8 mouse cellular contexts compared by ENCODE assay signal in genomic region chr9:68654039-68654332, GRCm38 (mm10). TPM values are rescaled to one million over a fixed set of nuclear protein-coding genes. Genes with fewer than 3 reads are reported as not detected.
DNase-seq lines count a peak whose midpoint lies in the region; ATAC-seq and TF ChIP-seq lines count a peak whose summit lies in the region.

No protein-coding gene starts in this region.

- peak overlapping the region; percentile 97 for H3K4me2 ChIP-seq in embryonic facial prominence, embryonic 13.5 days
- peak overlapping the region; percentile 96 for H3K4me2 ChIP-seq in hindbrain, embryonic 16.5 days (ENCODE audit: low read length)
- peak overlapping the region; percentile 96 for H3K4me2 ChIP-seq in midbrain, embryonic 15.5 days

- H3K27me3 ChIP-seq in embryonic facial prominence, embryonic 13.5 days = no peaks in the 10 kb centered on the region
- H3K27me3 ChIP-seq in hindbrain, embryonic 16.5 days (replicated peaks; ENCODE audit: control insufficient read depth, insufficient read depth, low read length) = no peaks in the 10 kb centered on the region
- no peaks in the 10 kb centered on the region for H3K27me3 ChIP-seq in midbrain, embryonic 15.5 days (replicated peaks)
- no peaks in the 10 kb centered on the region; the same call in 1 of the 2 replicates for H3K27me3 ChIP-seq in thymus, adult 2 months (ENCODE audit: control insufficient read depth, insufficient read depth, low read length)

- peak overlapping the region; percentile 84 for H3K4me3 ChIP-seq in layer of hippocampus, adult 2 months
- peak overlapping the region; percentile 83 for H3K4me3 ChIP-seq in embryonic facial prominence, embryonic 13.5 days
- peak overlapping the region; percentile 89 for H3K4me3 ChIP-seq in hindbrain, embryonic 16.5 days (ENCODE audit: low read length)
- H3K4me3 ChIP-seq in midbrain, embryonic 15.5 days = peak overlapping the region; percentile 73
- H3K4me3 ChIP-seq in thymus, adult 2 months (ENCODE audit: control insufficient read depth, insufficient read depth, low read length) = no peak overlapping the region

- no peaks in the 10 kb centered on the region for H3K9me3 ChIP-seq in embryonic facial prominence, embryonic 13.5 days
- H3K9me3 ChIP-seq in hindbrain, embryonic 16.5 days (ENCODE audit: control insufficient read depth, low read length) = no peaks in the 10 kb centered on the region
- H3K9me3 ChIP-seq in midbrain, embryonic 15.5 days = no peaks in the 10 kb centered on the region

- ATAC-seq in embryonic facial prominence, embryonic 13.5 days (ENCODE audit: insufficient number of reproducible peaks, insufficient read depth, low FRiP score, low TSS enrichment, low read depth) = no peak
- ATAC-seq in hindbrain, embryonic 16.5 days = peak; percentile 31; the same call in 1 of the 2 replicates
- peak; percentile 55 for ATAC-seq in midbrain, embryonic 15.5 days (replicated peaks)

- TF ChIP-seq POLR2A in thymus, adult 2 months (IDR thresholded peaks at IDR 0.05; ENCODE audit: control insufficient read depth, extremely low read depth, insufficient read depth, low read length, poor library complexity) = no peak

- DNase-seq in layer of hippocampus, adult 2 months (ENCODE audit: low spot score in 2 of 2) = no peak
- no peak for DNase-seq in layer of hippocampus, adult 9-11 months
- no peak for DNase-seq in thymus, adult 2 months
- DNase-seq in spleen, postnatal 36 days (ENCODE audit: low spot score in 2 of 2) = no peak
- no peak for DNase-seq in right cerebral cortex, postnatal 36 days (ENCODE audit: low spot score in 2 of 2)

- WGBS in embryonic facial prominence, embryonic 13.5 days = under 1% methylated on average over 22 of the region's 28 CpGs
- WGBS in hindbrain, embryonic 16.5 days = 0% methylated on average over 7 of the region's 28 CpGs
- under 1% methylated on average over 28 of the region's 28 CpGs for WGBS in midbrain, embryonic 15.5 days
- 2% methylated on average over 28 of the region's 28 CpGs for WGBS in thymus, adult 2 months

- TF ChIP-seq CTCF in layer of hippocampus, adult 2 months (conservative IDR thresholded peaks at IDR 0.05) = no peak
- no peak for TF ChIP-seq CTCF in thymus, adult 2 months (IDR thresholded peaks at IDR 0.05; ENCODE audit: borderline replicate concordance, control insufficient read depth, extremely low read depth, insufficient read depth, low read length, poor library complexity)

- peak overlapping the region; percentile 86 for H3K9ac ChIP-seq in embryonic facial prominence, embryonic 13.5 days
- peak overlapping the region; percentile 92 for H3K9ac ChIP-seq in hindbrain, embryonic 16.5 days (ENCODE audit: low read depth, low read length)
- peak overlapping the region; percentile 68 for H3K9ac ChIP-seq in midbrain, embryonic 15.5 days

- H3K4me1 ChIP-seq in embryonic facial prominence, embryonic 13.5 days = peaks cover 29% of the 10 kb centered on the region
- H3K4me1 ChIP-seq in hindbrain, embryonic 16.5 days (ENCODE audit: control insufficient read depth, insufficient read depth, low read depth, low read length) = peaks cover 10% of the 10 kb centered on the region
- peaks cover 32% of the 10 kb centered on the region for H3K4me1 ChIP-seq in midbrain, embryonic 15.5 days
- no peaks in the 10 kb centered on the region for H3K4me1 ChIP-seq in thymus, adult 2 months (replicated peaks; ENCODE audit: control insufficient read depth, insufficient read depth, low read length)

- H3K27ac ChIP-seq in layer of hippocampus, adult 2 months = peak overlapping the region; percentile 92
- peak overlapping the region; percentile 97 for H3K27ac ChIP-seq in embryonic facial prominence, embryonic 13.5 days
- peak overlapping the region; percentile 98 for H3K27ac ChIP-seq in hindbrain, embryonic 16.5 days (ENCODE audit: low read depth, low read length)
- H3K27ac ChIP-seq in midbrain, embryonic 15.5 days = peak overlapping the region; percentile 96
- H3K27ac ChIP-seq in thymus, adult 2 months (ENCODE audit: control insufficient read depth, insufficient read depth, low read length) = no peak overlapping the region

- H3K36me3 ChIP-seq in embryonic facial prominence, embryonic 13.5 days = no peaks in the 10 kb centered on the region
- no peaks in the 10 kb centered on the region for H3K36me3 ChIP-seq in hindbrain, embryonic 16.5 days (ENCODE audit: control insufficient read depth, insufficient read depth, low read length)
- H3K36me3 ChIP-seq in midbrain, embryonic 15.5 days (replicated peaks) = no peaks in the 10 kb centered on the region
- no peaks in the 10 kb centered on the region for H3K36me3 ChIP-seq in thymus, adult 2 months (ENCODE audit: control insufficient read depth, insufficient read depth, low read length)

RNA-seq across cellular contexts. Expression of gene Rora, which starts 0.4 kb away (rescaled TPM):
- total RNA-seq in layer of hippocampus, adult 2 months (2021) = 10 to 100 TPM; 32.0 to 35.6 TPM
- polyA plus RNA-seq in embryonic facial prominence, embryonic 13.5 days (2015; fragmentation: Nextera tagmentation; extraction: Ambion mirVana) = 18.6 and 20.4 TPM in 2 replicates
- polyA plus RNA-seq in hindbrain, embryonic 16.5 days (2015; fragmentation: Nextera tagmentation; extraction: Ambion mirVana) = 38.3 and 40.0 TPM in 2 replicates
- 33.7 and 43.9 TPM in 2 replicates for polyA plus RNA-seq in midbrain, embryonic 15.5 days (2015; fragmentation: Nextera tagmentation; extraction: Ambion mirVana)
- 3.7 and 4.7 TPM in 2 replicates for polyA plus RNA-seq in thymus, adult 2 months (2012; rRNA removed)
